Mouse (Mus musculus) myocyte (in vitro differentiated cells): ENCODE measurements around the gene Hmgcll1.

ENCODE experiments used
- CEBPB ChIP-seq: IDR thresholded peaks from 2 replicates; pipeline ENCODE4 v1.6.1; 2011; ENCODE audit warnings: mild to moderate bottlenecking, moderate library complexity; ENCODE audit not compliant: poor library complexity, insufficient read depth, severe bottlenecking
- E2F4 ChIP-seq: IDR thresholded peaks from one replicate; pipeline ENCODE4 v1.6.1; 2011; ENCODE audit warnings: mild to moderate bottlenecking, control low read depth, moderate library complexity; ENCODE audit not compliant: insufficient read depth
- MAX ChIP-seq: IDR thresholded peaks from one replicate; pipeline ENCODE4 v1.6.1; 2011; ENCODE audit warnings: low read depth, mild to moderate bottlenecking, control low read depth
- MYOG ChIP-seq, 3 experiments: IDR thresholded peaks; one replicate each; pipeline ENCODE4 v1.6.1; 2011; ENCODE audit warnings: control low read depth in 2 of 3, low read depth in 2 of 3, mild to moderate bottlenecking in 2 of 3; ENCODE audit not compliant: insufficient read length in 2 of 3, control insufficient read depth in 1 of 3, insufficient read depth in 1 of 3
- POLR2A ChIP-seq: IDR thresholded peaks from one replicate; pipeline ENCODE4 v1.6.1; 2011; ENCODE audit warnings: low read depth, mild to moderate bottlenecking, control low read depth, moderate library complexity; ENCODE audit not compliant: insufficient read length
- TCF12 ChIP-seq: IDR thresholded peaks from one replicate; pipeline ENCODE4 v1.6.1; 2011; ENCODE audit warnings: mild to moderate bottlenecking, control low read depth; ENCODE audit not compliant: poor library complexity, insufficient read depth, severe bottlenecking
- USF1 ChIP-seq: IDR thresholded peaks from one replicate; pipeline ENCODE4 v1.6.1; 2011; ENCODE audit warnings: low read depth, mild to moderate bottlenecking, control low read depth, moderate library complexity

GRCm38 (mm10) chr9:76023551-76023973 is 8.9 kb downstream of the Hmgcll1 start:
- no peak for TF ChIP-seq POLR2A
- peak in 1 of 3 experiments; percentile 68 for TF ChIP-seq MYOG (IDR thresholded peaks at IDR 0.05; ENCODE audit: control insufficient read depth in 1 of 3, insufficient read depth in 1 of 3, insufficient read length in 2 of 3, low read depth in 2 of 3)
- no peak for TF ChIP-seq E2F4
- TF ChIP-seq USF1 = no peak
- TF ChIP-seq MAX = no peak
- TF ChIP-seq CEBPB = no peak
- TF ChIP-seq TCF12 = no peak
